Mouse (Mus musculus) fat pad, adult 2 months (tissue): Measurements from ENCODE around the gene Erc1.

ENCODE experiments used
- DNase-seq: peaks from one replicate; pipeline ENCODE4 v3.0.0-alpha.2; 2011; ENCODE audit warnings: low read depth, low spot score; ENCODE audit errors: extremely low read depth

Gene Erc1

DNA sequence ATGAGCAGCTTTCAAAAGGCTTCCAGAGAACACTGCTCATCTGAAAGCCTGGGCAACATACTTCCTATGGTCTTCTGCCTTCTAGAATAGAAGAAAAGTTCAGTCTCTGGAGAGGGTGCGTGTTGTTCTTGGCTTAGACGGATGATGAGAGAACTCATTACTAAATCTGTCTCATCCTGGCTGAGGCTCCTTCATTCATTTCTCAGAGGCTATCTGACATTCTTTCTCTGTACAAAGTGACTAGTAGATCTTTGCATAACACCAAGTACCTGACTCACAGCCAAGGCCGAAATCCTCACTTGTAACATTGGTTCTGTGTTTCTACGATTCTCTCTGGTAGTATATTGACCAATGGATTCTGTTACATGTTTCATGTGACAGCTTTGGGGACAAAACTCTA is 252.5 kb downstream of the Erc1 start:
- peak; percentile 51 for DNase-seq

DNA sequence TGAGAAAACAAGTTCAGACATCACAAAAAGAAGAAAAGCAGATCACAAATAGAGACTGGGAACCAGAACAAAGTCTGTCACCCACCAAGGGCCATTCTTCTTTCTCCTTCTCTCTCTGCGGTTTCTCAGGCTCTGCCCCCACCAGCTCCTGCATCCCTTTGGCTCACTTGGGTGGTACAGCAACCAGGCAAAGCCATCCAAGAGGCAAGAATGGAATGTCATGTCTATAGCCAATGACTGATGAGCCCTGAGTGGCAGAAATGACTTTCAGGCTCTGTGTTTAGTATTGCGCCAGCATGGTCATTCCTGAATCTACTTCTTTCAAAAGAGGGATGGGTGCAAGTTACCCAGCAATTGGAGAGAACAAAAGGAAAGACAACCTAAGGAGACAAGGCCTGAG is 257.1 kb downstream of the Erc1 start:
- no peak for DNase-seq

DNA sequence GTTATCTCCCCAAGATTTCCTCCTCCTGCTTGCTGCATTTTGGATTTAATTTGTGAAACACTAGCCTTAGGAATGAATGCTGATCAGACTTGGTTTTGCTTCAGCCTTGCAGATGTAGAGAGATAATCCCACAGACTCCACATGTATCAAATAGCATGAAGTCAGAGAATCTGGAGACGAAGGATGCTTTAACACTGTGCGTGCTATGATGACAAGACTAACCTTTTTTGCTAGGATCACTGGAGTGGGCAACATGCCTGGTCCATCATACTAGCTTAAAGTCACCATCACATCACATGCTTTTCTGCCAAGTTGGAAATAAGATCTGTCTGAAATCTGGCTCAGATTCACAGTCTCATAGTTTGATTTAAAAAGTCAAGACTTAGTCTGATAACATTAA is 260.1 kb downstream of the Erc1 start:
- no peak for DNase-seq

DNA sequence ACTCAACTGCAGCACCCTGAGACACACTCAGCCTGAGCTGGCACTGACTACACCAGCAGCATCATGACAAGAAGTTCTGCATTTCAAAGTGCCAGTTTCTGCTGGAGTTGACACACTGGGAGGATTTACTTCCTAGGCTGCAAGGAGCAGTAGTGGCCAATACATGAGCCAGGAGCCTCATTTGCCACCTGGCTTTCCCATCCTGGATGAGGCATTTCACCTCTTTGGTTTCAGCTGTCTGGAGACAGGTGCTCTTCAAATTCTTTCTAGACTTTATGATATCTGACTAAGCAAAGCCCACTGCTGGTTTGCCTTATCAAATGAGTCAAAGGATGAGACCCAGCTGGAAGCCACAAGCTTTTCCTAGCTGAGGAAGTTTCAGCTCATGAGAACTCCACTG is 260.5 kb downstream of the Erc1 start:
- no peak for DNase-seq

DNA sequence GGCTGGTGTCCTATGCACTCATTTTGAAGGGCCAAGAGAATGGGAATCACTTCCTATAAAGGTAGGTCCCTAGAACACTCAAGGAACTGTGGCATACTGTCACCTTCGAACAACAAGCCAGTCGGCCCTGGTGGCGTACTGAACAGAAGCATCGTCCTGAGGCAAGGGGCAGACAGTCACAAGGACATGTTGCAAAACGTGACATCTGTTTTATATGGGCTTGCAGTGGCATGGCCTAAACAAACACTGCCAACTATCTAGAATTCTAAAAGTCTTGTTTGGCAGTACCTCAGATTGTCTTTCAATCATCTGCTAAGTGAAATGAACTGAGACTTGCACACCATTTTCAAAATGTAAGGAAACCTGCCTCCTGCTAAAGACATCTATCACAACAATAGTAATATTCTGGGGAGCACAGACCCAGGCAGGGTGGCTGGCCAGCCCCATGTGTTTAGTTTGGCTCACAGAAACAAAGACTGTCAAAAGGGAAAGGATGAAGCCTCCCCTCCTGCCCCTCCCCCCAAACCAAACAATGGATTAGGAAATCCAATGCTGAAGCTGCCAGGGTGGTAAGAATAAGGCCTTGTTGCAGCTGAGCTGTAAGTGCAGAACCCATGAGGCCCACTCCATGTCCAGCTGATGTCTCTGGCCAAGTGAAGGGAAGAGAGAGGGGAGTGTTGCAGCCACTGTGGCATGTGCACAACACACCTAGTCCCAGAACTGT is 262.2 kb downstream of the Erc1 start:
- peak; percentile 23 for DNase-seq

DNA sequence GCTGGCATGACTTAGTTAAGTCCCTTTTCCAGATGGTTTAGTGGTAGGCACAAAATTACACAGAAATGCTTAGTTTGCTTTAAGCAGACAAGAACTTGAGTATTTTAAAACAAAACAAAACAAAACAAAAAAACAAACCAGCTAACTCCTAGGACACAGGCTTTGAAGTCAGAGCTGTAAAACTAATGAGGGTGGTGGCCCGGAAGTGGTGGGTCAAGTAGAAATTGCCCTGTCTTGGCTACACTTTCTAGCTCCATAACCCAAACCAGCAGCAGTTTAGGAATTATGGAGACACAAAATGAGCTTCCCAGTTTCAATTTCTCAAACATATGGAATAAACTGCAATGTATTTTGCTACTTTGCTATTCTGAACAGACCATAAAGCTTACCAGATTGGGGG is 263.9 kb downstream of the Erc1 start:
- DNase-seq, result no peak

DNA sequence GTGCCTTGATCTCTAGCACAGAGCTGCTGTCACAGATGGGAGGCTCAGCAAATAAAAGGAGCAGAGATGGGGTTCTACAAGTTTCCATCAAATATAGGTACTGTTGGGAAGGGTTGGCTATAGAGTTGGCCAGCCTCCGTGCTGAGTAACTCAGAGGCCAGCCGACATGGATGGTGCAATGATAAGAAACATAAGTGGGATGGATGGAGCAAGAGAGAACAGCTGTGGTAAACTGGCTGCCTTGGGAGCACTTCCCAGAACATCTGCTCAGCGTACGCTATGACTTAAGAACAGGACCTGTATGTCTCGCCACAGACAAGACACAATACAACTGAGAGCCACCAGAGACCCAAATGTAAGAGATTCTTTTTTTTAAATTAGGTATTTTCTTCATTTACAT is 264.8 kb downstream of the Erc1 start:
- DNase-seq, result no peak

DNA sequence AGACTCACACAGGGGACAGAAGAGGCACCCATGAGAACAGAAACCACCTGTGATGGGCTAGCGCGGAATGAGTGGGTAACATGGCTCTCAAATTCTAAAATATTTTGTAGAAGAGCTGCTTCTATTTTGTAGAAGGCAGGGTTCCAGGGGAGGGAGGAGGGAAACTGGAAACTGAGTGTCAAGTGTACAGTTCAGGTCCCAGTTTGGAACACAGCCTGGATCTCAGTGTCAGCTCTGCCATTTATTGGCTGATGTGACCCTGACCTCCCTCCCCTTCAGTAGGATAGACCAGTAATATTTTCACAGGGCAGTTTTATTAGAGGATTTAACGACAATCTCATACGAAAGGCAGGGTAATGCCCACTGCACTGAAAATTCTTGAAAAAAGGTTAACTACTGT is 271.3 kb downstream of the Erc1 start:
- no peak for DNase-seq

DNA sequence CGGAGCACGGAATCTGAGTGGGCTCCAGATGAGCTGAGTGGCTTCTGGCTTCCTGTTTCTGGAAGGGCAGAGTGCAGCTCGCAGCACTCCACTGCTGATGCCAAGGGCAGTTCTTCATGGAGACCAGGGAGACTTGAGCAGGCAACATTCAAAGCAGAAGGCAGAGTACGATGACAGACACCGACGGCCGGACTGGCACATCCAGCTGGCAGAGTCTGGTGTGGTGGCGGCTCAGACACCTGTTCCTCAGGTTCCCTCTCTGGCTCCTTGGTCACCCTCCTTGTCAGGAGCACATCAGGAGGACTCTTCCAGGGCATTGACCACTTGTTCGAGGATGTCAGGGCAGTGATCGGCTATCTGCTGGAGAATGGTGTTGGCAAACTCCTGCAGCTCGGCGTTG is 272.6 kb downstream of the Erc1 start:
- no peak for DNase-seq

DNA sequence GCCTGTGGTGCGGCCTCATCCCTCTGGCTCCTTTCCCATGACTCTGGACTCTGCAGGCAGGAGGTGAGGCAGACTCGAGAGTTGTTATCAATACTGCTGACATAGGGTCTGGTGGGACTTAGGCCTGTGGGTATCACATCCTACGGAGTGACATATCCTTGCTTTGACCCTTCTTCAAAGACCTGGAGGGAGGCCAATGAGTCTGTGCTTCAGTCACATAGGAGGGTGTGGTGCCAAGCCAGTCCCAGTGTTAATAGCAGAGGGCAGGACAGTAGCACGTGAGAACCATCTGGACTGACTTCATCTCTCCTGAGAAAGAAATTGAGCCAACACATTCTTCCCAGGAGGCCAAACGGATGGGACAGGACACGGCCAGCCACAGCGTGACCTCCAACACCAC is 275.7 kb downstream of the Erc1 start:
- DNase-seq, result no peak

DNA sequence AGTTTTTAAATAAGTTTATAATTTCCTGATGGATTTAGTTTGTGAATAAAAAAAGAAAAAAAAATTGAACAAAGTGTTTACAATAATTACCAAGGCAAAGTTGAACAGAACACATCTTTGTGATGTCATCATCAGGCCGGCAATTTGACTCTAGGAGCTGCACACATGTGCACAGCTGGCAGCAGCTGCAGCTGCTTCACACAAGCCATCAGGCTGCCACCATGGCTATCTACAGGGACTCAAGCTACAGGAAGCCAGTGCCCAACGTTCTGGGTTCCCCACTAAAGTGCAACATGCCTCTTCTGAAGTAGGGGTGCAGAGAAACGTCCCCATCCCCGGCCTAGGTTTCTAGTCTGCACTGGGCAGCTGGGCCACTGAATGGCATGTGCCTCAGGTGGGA is 277.2 kb downstream of the Erc1 start:
- DNase-seq, result no peak

DNA sequence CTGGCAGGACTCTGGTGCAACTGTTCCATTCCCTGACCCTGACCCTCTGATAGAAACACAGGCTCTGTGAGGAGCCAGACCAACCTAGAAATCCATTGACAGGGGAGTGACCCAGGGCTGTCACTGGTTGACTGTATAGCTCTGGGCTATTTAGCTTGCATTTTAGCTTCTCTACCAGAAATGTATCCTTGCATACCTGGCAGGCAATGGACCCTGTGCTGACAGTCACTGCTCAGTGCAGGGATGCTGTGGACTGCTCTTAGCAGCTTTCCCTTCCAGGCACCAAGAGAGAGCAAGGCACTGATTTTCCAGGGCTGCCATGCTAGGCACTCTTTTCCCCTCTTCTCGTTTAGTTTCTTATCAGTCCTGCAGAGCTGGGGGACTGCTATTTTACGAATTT is 279.6 kb downstream of the Erc1 start:
- no peak for DNase-seq

DNA sequence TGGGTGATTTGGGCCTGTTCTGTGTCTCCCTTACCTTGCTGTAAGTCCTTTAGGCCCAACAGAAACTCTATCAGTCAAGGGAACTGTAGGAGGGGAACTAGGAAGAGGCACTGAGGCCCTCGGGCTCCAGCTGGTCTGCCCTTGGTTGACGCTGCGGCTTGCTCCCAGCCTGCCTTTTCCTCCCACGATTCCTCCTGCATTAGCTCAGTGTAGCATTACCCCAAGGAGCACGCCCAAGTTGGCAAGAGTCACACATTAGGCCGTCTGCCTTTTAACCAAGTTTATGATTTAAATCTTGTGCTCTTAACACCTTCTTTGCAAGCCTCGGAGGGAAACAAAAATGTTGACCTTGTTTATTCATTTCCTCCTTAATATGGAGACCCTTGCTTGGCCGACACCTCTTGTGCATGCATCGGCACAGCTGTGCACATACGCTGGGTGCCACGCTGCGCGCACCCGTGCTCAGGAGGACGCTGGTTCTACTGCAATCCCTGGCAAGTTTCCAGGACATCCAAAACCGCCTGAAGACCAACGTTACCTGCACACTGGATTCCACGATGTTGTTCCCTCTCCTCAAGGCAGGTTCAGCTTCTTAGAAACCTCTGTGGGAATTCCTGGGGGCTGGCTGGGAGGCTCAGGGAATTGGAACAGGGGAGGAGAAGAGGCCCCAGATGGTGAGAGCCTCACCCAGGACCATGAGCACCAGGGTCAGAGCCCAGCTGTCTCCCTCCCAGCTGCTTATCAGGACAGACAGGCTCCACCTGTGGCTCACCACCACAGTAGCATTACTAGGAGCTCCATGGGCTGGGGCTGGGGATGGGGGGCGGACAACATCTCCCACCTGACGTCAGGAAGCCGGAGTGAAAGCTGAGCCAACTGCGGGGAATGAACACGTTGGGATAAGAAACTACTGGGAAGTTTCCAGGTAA is 282.3 kb downstream of the Erc1 start:
- peak; percentile 30 for DNase-seq

DNA sequence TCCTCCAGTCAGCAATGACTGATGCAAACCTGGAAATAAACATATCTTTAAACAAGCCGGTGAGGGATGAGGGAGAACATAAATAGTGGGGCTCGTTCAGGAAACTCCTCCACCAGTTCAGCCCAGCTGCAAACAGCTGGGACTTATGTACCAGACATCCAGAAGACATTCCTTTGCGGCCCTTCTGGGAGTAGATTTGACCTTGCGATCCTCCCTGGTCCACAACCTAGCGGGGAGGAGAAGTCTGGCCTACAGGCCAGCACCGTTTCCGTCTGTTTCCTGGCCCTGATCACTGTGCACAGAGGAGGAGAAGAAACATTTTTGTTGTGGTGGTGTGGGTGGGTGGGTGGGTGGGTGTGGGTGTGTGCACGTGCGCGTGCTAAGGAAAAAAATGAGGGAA is 285.4 kb downstream of the Erc1 start:
- no peak for DNase-seq

DNA sequence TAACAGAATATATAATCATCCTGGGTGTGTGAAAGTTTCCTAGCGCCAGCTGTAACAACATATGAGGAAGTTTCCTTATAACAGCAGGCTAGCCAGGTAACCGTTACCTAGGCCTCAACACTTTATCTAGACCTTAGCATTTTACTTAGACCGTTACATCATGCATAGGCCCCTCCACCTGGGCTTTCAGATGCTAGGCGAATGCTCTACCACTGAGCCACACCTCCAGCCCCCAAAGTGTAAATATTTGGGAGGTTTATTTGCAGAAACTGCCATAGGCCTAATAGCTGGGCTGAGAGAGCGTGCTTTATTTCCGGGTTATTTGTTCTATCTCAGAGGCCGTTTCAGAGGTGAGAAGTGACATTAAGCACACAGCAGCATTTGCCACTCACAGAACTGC is 289.1 kb downstream of the Erc1 start:
- DNase-seq, result no peak

DNA sequence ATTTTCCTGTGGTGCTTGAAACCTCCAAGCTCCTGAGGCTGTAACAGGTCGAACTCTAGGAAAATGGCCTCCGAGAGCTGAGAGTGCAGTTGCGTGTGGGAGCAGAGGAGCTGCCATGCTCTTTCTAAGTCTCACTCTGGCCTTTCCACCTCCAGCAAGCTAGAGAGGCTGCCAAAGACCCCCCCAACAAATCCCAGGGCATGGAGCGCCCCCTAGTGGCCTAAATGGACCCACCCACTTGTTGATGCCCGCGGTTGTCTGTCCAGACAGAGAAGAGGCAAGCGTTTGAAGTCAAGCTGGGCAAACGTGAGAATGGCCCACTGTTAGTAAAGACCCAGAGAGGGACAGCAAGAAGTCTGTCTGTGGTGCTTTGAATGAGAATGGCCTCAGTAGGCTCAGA is 293.5 kb downstream of the Erc1 start:
- no peak for DNase-seq

DNA sequence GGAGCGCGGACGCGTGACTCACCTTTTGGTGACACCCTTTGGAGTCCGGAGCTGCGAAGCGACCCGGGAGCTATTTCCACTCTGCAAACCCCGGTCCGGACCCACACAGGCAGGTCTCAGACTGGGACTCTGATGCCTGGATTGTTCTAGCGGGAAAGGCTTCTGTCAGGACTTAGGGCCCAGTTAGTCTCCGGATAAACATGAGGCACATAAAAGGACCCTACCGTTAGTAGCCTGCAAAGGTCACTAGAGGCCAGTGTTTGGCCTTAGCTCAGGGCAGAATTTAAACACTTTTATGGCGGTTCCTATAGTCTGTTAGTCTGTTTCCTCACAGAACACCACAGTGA is 303.5 kb downstream of the Erc1 start:
- DNase-seq, result no peak

DNA sequence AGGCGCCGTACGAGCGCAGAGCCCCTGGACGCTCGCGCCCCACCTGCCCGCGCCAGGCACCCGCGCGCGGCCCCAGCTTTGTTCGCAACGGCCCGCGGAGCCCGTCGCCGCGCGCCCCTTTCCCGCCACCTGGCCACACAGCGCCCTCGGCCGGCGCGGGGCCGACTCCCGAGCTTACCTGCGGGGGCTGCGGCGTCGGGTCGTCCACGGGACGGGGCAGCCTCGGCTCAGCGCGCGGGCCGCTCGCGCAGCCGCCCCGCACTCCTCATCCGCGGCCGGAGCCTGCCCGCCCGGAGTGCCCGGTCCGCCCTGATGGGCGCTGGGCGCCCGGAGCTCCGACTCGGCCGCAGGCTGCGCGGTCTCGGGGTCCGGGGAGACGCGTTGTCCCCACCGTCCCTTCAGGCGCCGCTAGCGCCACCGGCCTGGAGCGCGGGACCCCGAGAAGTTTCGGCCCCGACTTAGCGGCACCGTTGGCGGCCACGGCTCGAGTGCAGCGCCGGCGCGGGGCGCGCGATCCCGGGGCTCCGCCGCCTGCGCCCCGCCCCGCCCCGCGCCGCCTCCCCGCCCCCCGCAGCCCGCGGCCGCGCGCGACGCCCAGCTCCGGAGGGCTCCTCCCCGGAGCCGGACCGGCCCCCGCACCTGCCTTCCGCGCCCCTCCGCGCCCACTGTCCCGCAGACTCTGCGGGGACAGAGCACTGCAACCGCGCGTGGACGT is 304.0 kb downstream of the Erc1 start, which contains the start of gene Wnt5b:
Gene Wnt5b, minus strand, starts transcription at position 545 of the 715 bp plus-strand sequence.
- DNase-seq, result no peak

DNA sequence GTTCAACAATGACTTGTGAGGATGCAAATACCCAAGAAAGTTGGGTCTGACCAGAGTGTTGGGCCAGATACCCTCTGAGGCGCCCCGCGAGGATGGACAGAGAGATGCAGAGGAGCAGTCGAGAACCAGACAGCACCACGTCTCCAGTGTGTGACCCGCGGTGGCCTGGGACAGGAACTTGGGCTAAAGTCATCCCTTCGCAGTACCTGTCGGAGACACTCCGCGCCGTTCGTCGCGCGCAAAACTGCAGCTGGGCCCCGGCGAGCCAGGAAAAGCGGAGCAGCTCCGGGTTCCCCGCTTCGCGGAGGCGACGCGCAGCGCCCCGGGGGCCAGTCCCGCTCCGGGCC is 304.5 kb downstream of the Erc1 start:
- DNase-seq, result no peak

DNA sequence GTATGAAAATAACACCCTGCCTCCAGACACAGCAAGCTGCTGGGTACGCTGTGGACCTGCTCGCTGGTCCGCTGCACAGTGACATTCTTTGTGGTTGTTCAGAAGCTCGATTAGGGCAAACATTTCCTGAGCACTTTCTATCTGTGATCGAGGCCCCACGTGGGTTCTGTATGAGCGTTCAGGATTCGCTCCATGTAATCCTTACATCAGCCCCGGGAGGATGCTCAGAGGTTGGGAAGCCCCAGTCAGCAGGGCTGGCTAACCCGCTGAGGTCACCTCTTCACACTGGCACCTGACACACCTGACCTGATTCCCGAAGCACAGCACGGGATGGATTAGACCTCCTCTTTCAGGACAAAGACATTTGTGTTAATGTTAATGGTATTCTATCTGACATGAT is 312.1 kb downstream of the Erc1 start:
- DNase-seq, result no peak

DNA sequence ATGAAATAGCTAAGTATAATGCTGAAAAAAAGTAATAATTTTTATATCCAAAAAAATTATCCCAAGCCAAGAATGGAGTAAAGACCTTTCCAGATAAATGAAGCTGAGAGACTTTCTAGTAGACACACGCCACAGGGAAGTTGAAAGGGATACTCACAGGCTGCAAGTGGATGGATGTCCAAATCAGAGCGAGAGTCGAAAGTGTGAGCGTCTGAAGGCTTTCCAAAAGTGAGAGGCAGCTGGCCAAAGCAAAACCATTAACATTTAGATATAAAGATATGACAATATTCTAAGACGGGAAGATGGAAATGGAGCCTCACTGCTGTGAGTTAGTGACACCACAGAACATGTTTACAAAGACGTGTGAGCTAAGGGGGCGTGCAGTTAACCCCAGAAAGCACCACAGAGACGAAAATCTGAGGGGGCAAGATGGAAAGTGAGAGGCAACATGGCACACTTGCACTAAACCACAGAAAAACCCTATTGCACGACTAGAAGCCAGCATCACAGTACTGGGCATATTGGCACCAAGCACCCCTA is 314.7 kb downstream of the Erc1 start:
- DNase-seq, result no peak

DNA sequence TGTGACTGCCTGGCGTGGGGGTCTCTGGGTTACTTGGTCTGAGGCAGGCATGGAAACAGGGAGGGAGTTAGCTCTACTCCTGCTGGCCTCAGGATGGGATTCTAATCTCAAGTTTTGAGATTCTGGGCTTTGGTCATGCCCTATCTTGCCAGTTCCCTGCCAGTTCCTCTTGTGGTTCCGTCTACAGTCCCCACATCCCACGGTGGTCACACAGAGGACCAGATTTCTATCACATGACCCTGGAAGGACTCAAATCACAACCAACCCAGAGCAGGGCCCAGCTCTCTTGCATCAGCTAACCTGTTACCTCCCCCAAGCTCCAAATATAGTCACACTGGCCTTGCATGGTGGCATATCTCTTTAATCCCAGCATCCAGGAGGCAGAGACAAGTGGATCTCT is 318.3 kb downstream of the Erc1 start:
- no peak for DNase-seq
